Mouse (Mus musculus): ENCODE measurements around the gene H2-Eb1. TPM values are rescaled to one million over a fixed set of nuclear protein-coding genes. Genes with fewer than 3 reads are reported as not detected.

The H2-Eb1 gene
- total and polyA plus RNA-seq, 2 experiments from 2014 or later: 0.88 to 5.2 TPM

DNA sequence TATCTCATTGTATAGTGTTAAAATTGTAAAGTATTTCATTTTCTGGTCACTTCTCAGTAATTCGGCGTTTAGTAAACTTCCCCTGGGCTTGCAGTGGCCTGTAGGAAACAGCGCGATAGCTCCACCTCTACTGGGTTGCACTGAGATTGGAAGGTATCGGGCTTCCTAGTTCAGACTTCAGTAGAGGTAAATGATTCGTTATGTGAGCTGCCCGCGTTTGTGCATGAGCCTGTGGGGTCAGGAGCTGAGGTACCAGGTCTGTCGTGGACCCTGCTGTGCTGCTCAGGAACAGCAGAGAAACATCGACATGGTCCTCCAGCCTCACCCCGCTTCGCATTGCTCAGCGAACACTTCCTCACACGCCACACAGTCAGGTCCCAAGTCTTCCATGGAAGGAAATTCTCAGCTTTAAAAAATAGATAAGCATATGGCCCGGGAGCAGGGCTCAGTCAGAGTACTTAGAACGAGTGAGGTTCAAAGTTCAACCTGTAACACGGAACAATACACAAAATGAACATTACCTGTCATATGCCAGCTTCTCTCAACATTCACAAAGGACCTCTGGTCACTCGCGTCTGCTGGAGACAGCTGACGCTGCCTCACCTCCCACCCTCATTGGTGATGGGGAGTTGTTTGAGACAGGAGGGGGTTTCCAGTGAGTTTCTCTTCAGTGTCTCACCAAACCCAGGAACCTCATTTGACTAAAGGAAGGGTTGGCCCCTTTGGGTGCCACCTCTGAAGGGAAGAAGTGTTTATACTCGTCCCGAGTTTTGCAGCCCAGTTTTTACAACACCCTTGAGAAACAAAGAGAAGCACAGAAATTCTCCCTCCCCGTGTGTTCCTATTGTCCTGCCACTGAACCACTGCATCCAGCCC is 4.7 kb upstream of the H2-Eb1 start:
- Histone ChIP-seq H3K9ac (replicated peaks; ENCODE audit: low read length, poor library complexity, severe bottlenecking) (no peak overlapping the region), H3K9me3 (ENCODE audit: low read length) (no peaks in the 10 kb centered on the region), H3K4me1 (ENCODE audit: insufficient read depth, low read length) (no peaks in the 10 kb centered on the region; the same call in 1 of the 2 replicates), H3K27ac (ENCODE audit: low read depth, low read length) (no peak overlapping the region), H3K4me3 (ENCODE audit: low read depth, low read length) (no peak overlapping the region), H3K27me3 (ENCODE audit: insufficient read depth, low read length) (no peaks in the 10 kb centered on the region), H3K4me2 (ENCODE audit: low read depth, low read length, poor library complexity, severe bottlenecking) (no peak overlapping the region), H3K36me3 (ENCODE audit: insufficient read depth, low read length) (no peaks in the 10 kb centered on the region)
- DNase-seq (ENCODE audit: low spot score) (no peak), ATAC-seq (ENCODE audit: low FRiP score) (no peak)
- TF ChIP-seq CTCF (IDR thresholded peaks at IDR 0.05): no peak
- WGBS: 78% methylated on average over 23 of the region's 23 CpGs

DNA sequence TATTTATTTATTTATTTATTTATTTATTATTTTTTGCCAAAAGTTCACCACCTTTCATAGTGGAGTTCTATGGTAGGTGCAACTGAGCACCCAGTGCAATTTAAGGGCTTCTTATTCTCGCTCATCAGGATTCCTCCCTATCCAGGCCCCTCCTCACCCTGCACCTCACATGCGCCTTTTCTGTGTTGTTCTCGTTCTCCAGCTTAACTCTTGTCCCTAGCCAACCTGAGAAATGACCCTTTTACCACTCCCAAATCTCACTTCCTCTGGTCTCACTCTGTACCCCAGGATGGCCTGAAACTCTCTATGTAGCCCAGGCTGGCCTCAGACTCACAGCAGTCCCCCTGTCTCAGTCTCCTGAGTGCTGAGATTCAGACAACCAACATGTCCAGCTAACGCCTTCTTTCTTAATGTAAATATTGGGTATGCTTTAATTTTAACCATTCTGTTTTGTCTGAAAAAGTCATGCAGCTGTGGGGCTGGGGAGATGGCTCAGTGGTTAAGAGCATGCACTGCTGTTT is 3.9 kb upstream of the H2-Eb1 start:
- Histone ChIP-seq H3K27me3 (ENCODE audit: insufficient read depth, low read length) (no peaks in the 10 kb centered on the region), H3K36me3 (ENCODE audit: insufficient read depth, low read length) (no peaks in the 10 kb centered on the region), H3K9me3 (ENCODE audit: low read length) (no peaks in the 10 kb centered on the region), H3K27ac (ENCODE audit: low read depth, low read length) (no peak overlapping the region), H3K4me2 (ENCODE audit: low read depth, low read length, poor library complexity, severe bottlenecking) (no peak overlapping the region), H3K4me1 (ENCODE audit: insufficient read depth, low read length) (no peaks in the 10 kb centered on the region), H3K4me3 (ENCODE audit: low read depth, low read length) (no peak overlapping the region), H3K9ac (replicated peaks; ENCODE audit: low read length, poor library complexity, severe bottlenecking) (no peak overlapping the region)
- no peak for ATAC-seq (ENCODE audit: low FRiP score)
- 88% methylated on average over 4 of the region's 4 CpGs for WGBS
- no peak for TF ChIP-seq CTCF (IDR thresholded peaks at IDR 0.05)
- no peak for DNase-seq (ENCODE audit: low spot score)

- Histone ChIP-seq H3K36me3 (ENCODE audit: insufficient read depth, low read length) (no peaks in the 10 kb centered on the region), H3K27ac (ENCODE audit: low read depth, low read length) (no peak overlapping the region), H3K9ac (replicated peaks; ENCODE audit: low read length, poor library complexity, severe bottlenecking) (no peak overlapping the region), H3K4me3 (ENCODE audit: low read depth, low read length) (no peak overlapping the region), H3K9me3 (ENCODE audit: low read length) (no peaks in the 10 kb centered on the region), H3K27me3 (ENCODE audit: insufficient read depth, low read length) (no peaks in the 10 kb centered on the region), H3K4me2 (ENCODE audit: low read depth, low read length, poor library complexity, severe bottlenecking) (no peak overlapping the region), H3K4me1 (ENCODE audit: insufficient read depth, low read length) (no peaks in the 10 kb centered on the region)
- ATAC-seq (ENCODE audit: low FRiP score): no peak
- WGBS: 90% methylated on average over 2 of the region's 2 CpGs
- no peak for TF ChIP-seq CTCF (IDR thresholded peaks at IDR 0.05)
- DNase-seq (ENCODE audit: low spot score): no peak
These were observed 1.9 kb upstream of the H2-Eb1 start for GRCm38 (mm10) chr17:34303789-34304188.

DNA sequence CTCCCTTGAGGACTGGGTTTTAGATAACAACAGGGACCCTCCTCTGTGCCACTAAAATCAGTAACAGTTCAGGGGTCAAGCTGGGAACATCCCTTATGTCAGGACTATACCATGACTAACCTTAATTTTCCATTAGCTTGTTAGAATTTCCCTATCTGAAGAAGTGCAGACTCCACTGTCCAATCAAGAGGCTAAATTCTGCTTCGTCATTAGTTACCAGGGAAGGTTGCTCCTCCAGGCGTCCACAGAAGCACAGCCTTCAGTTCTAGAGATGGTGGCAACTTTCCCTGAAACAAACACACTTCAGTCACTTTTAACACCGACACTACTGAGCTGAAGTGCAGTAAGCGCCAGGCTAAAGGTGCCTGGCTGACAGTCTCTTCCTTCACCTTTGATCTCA is 916 bp upstream of the H2-Eb1 start:
- H3K27me3 ChIP-seq (ENCODE audit: insufficient read depth, low read length): no peaks in the 10 kb centered on the region
- no peak overlapping the region for H3K27ac ChIP-seq (ENCODE audit: low read depth, low read length)
- H3K4me2 ChIP-seq (ENCODE audit: low read depth, low read length, poor library complexity, severe bottlenecking): no peak overlapping the region
- no peak for ATAC-seq (ENCODE audit: low FRiP score)
- H3K36me3 ChIP-seq (ENCODE audit: insufficient read depth, low read length): no peaks in the 10 kb centered on the region
- WGBS: 28% methylated on average over 4 of the region's 4 CpGs
- peak; percentile 77 for DNase-seq (ENCODE audit: low spot score)
- H3K9me3 ChIP-seq (ENCODE audit: low read length): no peaks in the 10 kb centered on the region
- TF ChIP-seq CTCF (IDR thresholded peaks at IDR 0.05): no peak
- H3K4me3 ChIP-seq (ENCODE audit: low read depth, low read length): no peak overlapping the region
- no peaks in the 10 kb centered on the region; the same call in 1 of the 2 replicates for H3K4me1 ChIP-seq (ENCODE audit: insufficient read depth, low read length)
- H3K9ac ChIP-seq (replicated peaks; ENCODE audit: low read length, poor library complexity, severe bottlenecking): no peak overlapping the region

DNA sequence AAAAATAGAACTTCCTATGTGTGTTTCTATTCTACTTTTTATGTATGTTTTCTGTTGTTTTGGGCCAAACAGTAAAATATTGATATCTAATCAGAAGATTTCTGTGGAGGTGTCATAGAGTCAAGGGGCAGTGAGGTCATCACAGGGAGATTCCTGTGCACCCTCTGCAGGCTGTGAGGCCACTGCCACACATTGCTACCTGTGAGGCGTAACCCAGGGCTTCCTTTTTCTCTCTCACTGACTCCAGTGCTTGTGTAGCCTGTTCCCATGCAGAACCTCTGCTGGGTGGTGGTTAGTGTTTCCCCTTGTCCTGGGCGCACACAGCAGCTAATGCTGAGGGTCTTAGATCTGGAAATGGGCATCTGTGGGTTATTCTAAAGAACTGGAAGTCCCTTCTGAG is 740 bp downstream of the H2-Eb1 start:
- Histone ChIP-seq H3K9ac (replicated peaks; ENCODE audit: low read length, poor library complexity, severe bottlenecking) (no peak overlapping the region), H3K9me3 (ENCODE audit: low read length) (no peaks in the 10 kb centered on the region), H3K4me2 (ENCODE audit: low read depth, low read length, poor library complexity, severe bottlenecking) (no peak overlapping the region), H3K4me1 (ENCODE audit: insufficient read depth, low read length) (no peaks in the 10 kb centered on the region; the same call in 1 of the 2 replicates), H3K27ac (ENCODE audit: low read depth, low read length) (no peak overlapping the region), H3K36me3 (ENCODE audit: insufficient read depth, low read length) (no peaks in the 10 kb centered on the region), H3K27me3 (ENCODE audit: insufficient read depth, low read length) (no peaks in the 10 kb centered on the region), H3K4me3 (ENCODE audit: low read depth, low read length) (no peak overlapping the region)
- WGBS: 73% methylated on average over 2 of the region's 2 CpGs
- no peak for DNase-seq (ENCODE audit: low spot score)
- ATAC-seq (ENCODE audit: low FRiP score): no peak
- no peak for TF ChIP-seq CTCF (IDR thresholded peaks at IDR 0.05)

DNA sequence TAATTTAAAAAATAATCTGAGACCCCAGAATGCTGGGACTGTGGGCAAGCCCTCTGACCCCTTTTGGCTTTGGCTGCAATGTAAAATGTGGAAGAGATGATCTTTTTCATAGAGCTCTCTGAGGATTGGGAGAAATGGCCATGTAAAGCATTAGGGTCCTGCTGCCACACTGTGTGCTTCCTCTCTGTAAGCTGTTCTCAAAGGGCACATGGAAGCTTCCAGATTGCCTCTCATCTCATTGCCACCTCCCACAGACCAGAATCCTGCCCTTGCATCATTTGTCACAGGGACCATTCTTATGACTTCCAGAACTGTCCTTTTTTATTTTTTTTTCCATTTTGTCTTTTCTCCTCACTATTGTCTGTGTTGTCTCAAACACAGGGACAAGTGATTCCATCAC is 1.5 kb downstream of the H2-Eb1 start:
- DNase-seq (ENCODE audit: low spot score) (no peak), ATAC-seq (ENCODE audit: low FRiP score) (no peak)
- no peak overlapping the region for H3K9ac ChIP-seq (replicated peaks; ENCODE audit: low read length, poor library complexity, severe bottlenecking)
- H3K27ac ChIP-seq (ENCODE audit: low read depth, low read length): no peak overlapping the region
- H3K4me1 ChIP-seq (ENCODE audit: insufficient read depth, low read length): no peaks in the 10 kb centered on the region; the same call in 1 of the 2 replicates
- H3K4me2 ChIP-seq (ENCODE audit: low read depth, low read length, poor library complexity, severe bottlenecking): no peak overlapping the region
- no peak overlapping the region for H3K4me3 ChIP-seq (ENCODE audit: low read depth, low read length)
- no peaks in the 10 kb centered on the region for H3K9me3 ChIP-seq (ENCODE audit: low read length)
- no peaks in the 10 kb centered on the region for H3K36me3 ChIP-seq (ENCODE audit: insufficient read depth, low read length)
- no peaks in the 10 kb centered on the region for H3K27me3 ChIP-seq (ENCODE audit: insufficient read depth, low read length)
- no peak for TF ChIP-seq CTCF (IDR thresholded peaks at IDR 0.05)
